Mouse (Mus musculus): ENCODE results near the gene Msrb1. TPM values are rescaled to one million over a fixed set of nuclear protein-coding genes. Genes with fewer than 3 reads are reported as not detected.
"Not testable (repeated sequence)": the region's sequence is repeated elsewhere in the genome, so short reads cannot be mapped to it uniquely, and the experiment has no call there.

Gene Msrb1
- polyA plus RNA-seq, 1 experiment = 80.8 TPM

GRCm38 (mm10) chr17:24719494-24720222, 16.8 kb upstream of the Msrb1 start:
- Histone ChIP-seq H3K27ac (ENCODE audit: insufficient read depth, low read length) (peak overlapping the region; percentile 60), H3K4me1 (ENCODE audit: control insufficient read depth, insufficient read depth, low read length) (no peaks in the 10 kb centered on the region), H3K4me3 (ENCODE audit: insufficient read depth, low read length) (peak overlapping the region; percentile 81)
- no peak for TF ChIP-seq CTCF (IDR thresholded peaks at IDR 0.05; ENCODE audit: borderline replicate concordance, insufficient read depth, low read length)
- TF ChIP-seq POLR2A (IDR thresholded peaks at IDR 0.05; ENCODE audit: low read depth, low read length) = peak; percentile 98

GRCm38 (mm10) chr17:24720616-24721015, 15.8 kb upstream of the Msrb1 start:
- Histone ChIP-seq H3K4me3 (ENCODE audit: insufficient read depth, low read length) (peak overlapping the region; percentile 81), H3K27ac (ENCODE audit: insufficient read depth, low read length) (peak overlapping the region; percentile 3; the same call in 1 of the 2 replicates)
- peak; percentile 29; the same call in 1 of the 2 replicates for TF ChIP-seq POLR2A (IDR thresholded peaks at IDR 0.05; ENCODE audit: low read depth, low read length)
- not testable (repeated sequence) for H3K4me1 ChIP-seq (ENCODE audit: control insufficient read depth, insufficient read depth, low read length)

GRCm38 (mm10) chr17:24721383-24721955, 15.0 kb upstream of the Msrb1 start:
- not testable (repeated sequence) for H3K27ac ChIP-seq (ENCODE audit: insufficient read depth, low read length); H3K4me1 ChIP-seq (ENCODE audit: control insufficient read depth, insufficient read depth, low read length)
- peak overlapping the region; percentile 81 for H3K4me3 ChIP-seq (ENCODE audit: insufficient read depth, low read length)

GRCm38 (mm10) chr17:24722220-24722924, 14.1 kb upstream of the Msrb1 start:
- Histone ChIP-seq H3K4me1 (ENCODE audit: control insufficient read depth, insufficient read depth, low read length) (no peaks in the 10 kb centered on the region), H3K4me3 (ENCODE audit: insufficient read depth, low read length) (peak overlapping the region; percentile 81), H3K27ac (ENCODE audit: insufficient read depth, low read length) (no peak overlapping the region)
- peak; percentile 72 for TF ChIP-seq POLR2A (IDR thresholded peaks at IDR 0.05; ENCODE audit: low read depth, low read length)
- no peak for TF ChIP-seq CTCF (IDR thresholded peaks at IDR 0.05; ENCODE audit: borderline replicate concordance, insufficient read depth, low read length)

- no peak overlapping the region for H3K27ac ChIP-seq (ENCODE audit: insufficient read depth, low read length)
- H3K4me3 ChIP-seq (ENCODE audit: insufficient read depth, low read length) = peak overlapping the region; percentile 81
- no peaks in the 10 kb centered on the region for H3K4me1 ChIP-seq (ENCODE audit: control insufficient read depth, insufficient read depth, low read length)
- TF ChIP-seq POLR2A (IDR thresholded peaks at IDR 0.05; ENCODE audit: low read depth, low read length) = peak; percentile 60
- no peak for TF ChIP-seq CTCF (IDR thresholded peaks at IDR 0.05; ENCODE audit: borderline replicate concordance, insufficient read depth, low read length)
Observed at GRCm38 (mm10) chr17:24723122-24723880, 13.1 kb upstream of the Msrb1 start.

GRCm38 (mm10) chr17:24723881-24724180, 12.6 kb upstream of the Msrb1 start:
- peak overlapping the region; percentile 81 for H3K4me3 ChIP-seq (ENCODE audit: insufficient read depth, low read length)
- no peaks in the 10 kb centered on the region for H3K4me1 ChIP-seq (ENCODE audit: control insufficient read depth, insufficient read depth, low read length)
- no peak for TF ChIP-seq POLR2A (IDR thresholded peaks at IDR 0.05; ENCODE audit: low read depth, low read length)
- TF ChIP-seq CTCF (IDR thresholded peaks at IDR 0.05; ENCODE audit: borderline replicate concordance, insufficient read depth, low read length) = no peak
- peak overlapping the region; percentile 57 for H3K27ac ChIP-seq (ENCODE audit: insufficient read depth, low read length)

DNA sequence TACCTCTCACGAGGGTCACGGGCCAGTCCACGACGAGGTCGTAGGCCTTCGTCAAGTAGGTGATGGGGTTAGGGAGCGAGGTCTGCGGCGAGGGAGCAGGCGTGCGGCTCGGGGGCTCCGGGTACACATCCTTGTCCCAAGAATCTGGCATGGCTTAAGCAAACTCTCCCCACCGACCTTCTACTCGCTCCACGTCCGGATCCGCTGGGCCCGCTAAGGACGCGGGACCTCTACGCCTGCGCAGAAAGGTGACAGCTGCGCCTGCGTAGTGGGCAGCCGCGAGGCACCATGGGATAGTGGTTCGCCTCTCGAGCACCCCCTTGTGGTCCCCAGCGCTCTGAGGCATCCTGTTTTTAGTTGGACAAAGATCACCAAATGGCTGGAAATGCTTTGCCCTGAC, 12.3 kb upstream of the Msrb1 start, which contains the start of gene Ndufb10:
Gene Ndufb10 (minus strand): TSS at position 295 of the 400 bp plus-strand sequence.
- no peaks in the 10 kb centered on the region for H3K4me1 ChIP-seq (ENCODE audit: control insufficient read depth, insufficient read depth, low read length)
- TF ChIP-seq CTCF (IDR thresholded peaks at IDR 0.05; ENCODE audit: borderline replicate concordance, insufficient read depth, low read length) = peak; percentile 90
- TF ChIP-seq POLR2A (IDR thresholded peaks at IDR 0.05; ENCODE audit: low read depth, low read length) = peak; percentile 94
- peak within 1 kb of the TSS; percentile 57 for H3K27ac ChIP-seq (ENCODE audit: insufficient read depth, low read length)
- peak within 1 kb of the TSS; percentile 81 for H3K4me3 ChIP-seq (ENCODE audit: insufficient read depth, low read length)

- Histone ChIP-seq H3K4me3 (ENCODE audit: insufficient read depth, low read length) (no peak overlapping the region), H3K27ac (ENCODE audit: insufficient read depth, low read length) (no peak overlapping the region), H3K4me1 (ENCODE audit: control insufficient read depth, insufficient read depth, low read length) (no peaks in the 10 kb centered on the region)
- TF ChIP-seq CTCF (IDR thresholded peaks at IDR 0.05; ENCODE audit: borderline replicate concordance, insufficient read depth, low read length) (no peak), POLR2A (IDR thresholded peaks at IDR 0.05; ENCODE audit: low read depth, low read length) (no peak)
Observed at GRCm38 (mm10) chr17:24725637-24726390, 10.6 kb upstream of the Msrb1 start.

- Histone ChIP-seq H3K4me1 (ENCODE audit: control insufficient read depth, insufficient read depth, low read length) (no peaks in the 10 kb centered on the region), H3K27ac (ENCODE audit: insufficient read depth, low read length) (no peak within 1 kb of the TSS), H3K4me3 (ENCODE audit: insufficient read depth, low read length) (no peak within 1 kb of the TSS)
- no peak for TF ChIP-seq CTCF (IDR thresholded peaks at IDR 0.05; ENCODE audit: borderline replicate concordance, insufficient read depth, low read length)
- no peak for TF ChIP-seq POLR2A (IDR thresholded peaks at IDR 0.05; ENCODE audit: low read depth, low read length)
Observed at GRCm38 (mm10) chr17:24727618-24728017, 8.8 kb upstream of the Msrb1 start, which contains the start of gene Rpl3l. TSS of gene Rpl3l (plus strand) at chr17:24727820.
